Mouse (Mus musculus) C2C12 (cell line): ENCODE measurements at regions not wholly inside any gene's neighbourhood (a gene's known extent, or its start where the extent isn't known, plus 50 kb on each side); places are given as distances from the start of the nearest gene placed in this dataset.
A peak's percentile ranks its signal among the peaks of the same experiment; 100 is the strongest.

Experiments used
- H3K27me3 ChIP-seq: one replicate; pipeline ENCODE4 v1.6.1; 2011; ENCODE audit not compliant: control insufficient read depth, insufficient read depth, insufficient read length
- H3K36me3 ChIP-seq: one replicate; pipeline ENCODE4 v1.6.1; 2011; ENCODE audit not compliant: control insufficient read depth, insufficient read depth
- H3K4me3 ChIP-seq: one replicate; pipeline ENCODE4 v1.5.1; 2011; ENCODE audit warnings: mild to moderate bottlenecking, control low read depth; ENCODE audit not compliant: poor library complexity, insufficient read depth, severe bottlenecking
- H3K79me2 ChIP-seq: one replicate; pipeline ENCODE4 v1.6.1; 2011; ENCODE audit not compliant: control insufficient read depth, insufficient read depth
- H3K79me3 ChIP-seq: one replicate; pipeline ENCODE4 v1.6.1; 2011; ENCODE audit warnings: low read depth, control low read depth
- H3ac ChIP-seq: one replicate; pipeline ENCODE3; 2011; ENCODE audit warnings: low read depth; ENCODE audit not compliant: control insufficient read depth, insufficient read length
- CEBPB ChIP-seq: IDR thresholded peaks from one replicate; pipeline ENCODE4 v1.6.1; 2011; ENCODE audit warnings: low read depth, mild to moderate bottlenecking, control low read depth, moderate library complexity
- CTCF ChIP-seq: IDR thresholded peaks from one replicate; pipeline ENCODE4 v1.5.1; 2011; ENCODE audit not compliant: control insufficient read depth, insufficient read depth, insufficient read length
- FOSL1 ChIP-seq: IDR thresholded peaks from one replicate; pipeline ENCODE4 v1.8.0; 2011; ENCODE audit warnings: mild to moderate bottlenecking, low read length; ENCODE audit not compliant: poor library complexity, insufficient read depth, severe bottlenecking
- MAX ChIP-seq: IDR thresholded peaks from one replicate; pipeline ENCODE4 v1.6.1; 2011; ENCODE audit warnings: mild to moderate bottlenecking, control low read depth
- MYOD1 ChIP-seq: IDR thresholded peaks from one replicate; pipeline ENCODE4 v1.6.1; 2011; ENCODE audit warnings: low read depth; ENCODE audit not compliant: control insufficient read depth, insufficient read length
- MYOG ChIP-seq: IDR thresholded peaks from one replicate; pipeline ENCODE4 v1.6.1; 2011; ENCODE audit not compliant: control insufficient read depth, insufficient read length; ENCODE audit errors: extremely low read depth
- USF1 ChIP-seq: IDR thresholded peaks from one replicate; pipeline ENCODE4 v1.6.1; 2011; ENCODE audit warnings: low read depth, mild to moderate bottlenecking, control low read depth, moderate library complexity

GRCm38 (mm10) chr5:45266914-45267313 is 183.1 kb downstream of the Qdpr start:
- H3K4me3 ChIP-seq: no peak overlapping the region
- H3K27me3 ChIP-seq: no peaks in the 10 kb centered on the region
- no peaks in the 10 kb centered on the region for H3K79me3 ChIP-seq
- TF ChIP-seq MYOG (no peak), MAX (no peak)
- H3K79me2 ChIP-seq: no peaks in the 10 kb centered on the region
- no peak overlapping the region for H3ac ChIP-seq
- H3K36me3 ChIP-seq: no peaks in the 10 kb centered on the region

- Histone ChIP-seq H3K27me3 (no peaks in the 10 kb centered on the region), H3ac (no peak overlapping the region), H3K36me3 (no peaks in the 10 kb centered on the region), H3K4me3 (no peak overlapping the region), H3K79me2 (no peaks in the 10 kb centered on the region), H3K79me3 (no peaks in the 10 kb centered on the region)
- TF ChIP-seq CEBPB: peak; percentile 37
- no peak for TF ChIP-seq MYOG
- TF ChIP-seq MYOD1: no peak
These were observed 191.6 kb downstream of the Qdpr start for GRCm38 (mm10) chr5:45258486-45258885.

DNA sequence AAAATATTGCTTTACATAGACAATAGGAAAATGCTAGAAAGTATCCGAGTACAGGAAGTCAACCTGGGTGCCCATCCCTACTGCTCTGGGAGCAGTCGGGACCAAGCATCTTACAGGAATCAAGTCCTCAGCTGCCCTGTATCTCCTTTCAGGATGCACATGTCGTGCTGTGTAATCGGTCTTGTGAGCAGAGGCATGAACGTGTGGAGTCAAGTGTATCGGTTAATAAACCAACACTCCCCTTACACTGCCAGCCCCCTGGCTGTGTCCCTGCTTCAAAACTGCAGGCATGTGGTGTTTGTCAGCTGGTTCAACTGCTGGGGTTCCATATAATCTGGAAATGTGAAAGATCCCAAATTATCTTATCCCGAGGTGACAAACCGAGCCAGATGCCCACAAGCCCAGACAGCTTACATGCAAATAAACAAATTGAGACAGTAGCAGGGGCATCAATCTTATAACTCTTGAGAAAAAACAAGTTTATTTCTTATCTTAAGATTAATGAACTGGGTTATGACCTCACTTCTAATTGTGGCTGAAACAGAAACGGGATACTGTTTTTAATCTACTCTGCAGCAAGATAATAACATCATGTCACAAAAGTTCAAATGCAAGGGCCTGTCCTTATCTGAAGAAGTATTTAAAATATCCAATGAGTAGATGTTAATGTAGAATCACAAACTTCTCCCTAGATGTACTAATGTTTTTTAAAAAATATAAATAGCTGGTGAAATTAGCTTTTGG is 193.6 kb downstream of the Qdpr start:
- H3K4me3 ChIP-seq: no peak overlapping the region
- no peaks in the 10 kb centered on the region for H3K79me3 ChIP-seq
- no peaks in the 10 kb centered on the region for H3K27me3 ChIP-seq
- no peaks in the 10 kb centered on the region for H3K79me2 ChIP-seq
- TF ChIP-seq CEBPB: no peak
- TF ChIP-seq MYOG: no peak
- TF ChIP-seq USF1: no peak
- no peak for TF ChIP-seq MYOD1
- TF ChIP-seq FOSL1: no peak
- TF ChIP-seq CTCF: no peak
- no peak for TF ChIP-seq MAX
- no peaks in the 10 kb centered on the region for H3K36me3 ChIP-seq
- no peak overlapping the region for H3ac ChIP-seq

DNA sequence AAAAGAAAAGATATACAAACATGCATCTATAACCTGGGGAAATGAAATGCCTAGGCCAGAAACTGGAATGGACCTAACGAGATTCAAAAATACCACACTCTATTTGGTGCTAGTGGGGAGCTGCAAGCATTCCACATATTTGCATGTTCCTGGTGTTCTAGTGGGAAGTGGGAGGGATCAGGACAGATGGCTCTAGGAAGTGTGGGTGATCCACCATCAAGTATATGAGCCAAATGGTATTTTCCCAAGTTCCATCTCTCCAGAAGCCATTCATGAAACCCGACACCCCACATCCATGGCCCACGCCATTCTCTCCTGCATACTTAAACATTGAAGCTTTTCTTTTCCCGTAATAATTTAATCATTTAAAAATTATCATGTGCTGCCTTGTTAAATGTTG is 218.2 kb downstream of the Qdpr start:
- no peaks in the 10 kb centered on the region for H3K79me2 ChIP-seq
- H3K79me3 ChIP-seq: no peaks in the 10 kb centered on the region
- H3K4me3 ChIP-seq: no peak overlapping the region
- no peaks in the 10 kb centered on the region for H3K27me3 ChIP-seq
- TF ChIP-seq MYOG: no peak
- TF ChIP-seq MAX: no peak
- no peak for TF ChIP-seq MYOD1
- TF ChIP-seq FOSL1: no peak
- no peak for TF ChIP-seq CEBPB
- TF ChIP-seq CTCF: no peak
- TF ChIP-seq USF1: no peak
- H3ac ChIP-seq: no peak overlapping the region
- no peaks in the 10 kb centered on the region for H3K36me3 ChIP-seq

GRCm38 (mm10) chr5:45230097-45230496 is 219.9 kb downstream of the Qdpr start:
- H3K36me3 ChIP-seq: no peaks in the 10 kb centered on the region
- H3K4me3 ChIP-seq: no peak overlapping the region
- TF ChIP-seq USF1: no peak
- no peak for TF ChIP-seq CEBPB
- TF ChIP-seq MYOD1: no peak
- no peak for TF ChIP-seq CTCF
- TF ChIP-seq MYOG: no peak
- no peak for TF ChIP-seq FOSL1
- no peak for TF ChIP-seq MAX

GRCm38 (mm10) chr5:45229477-45229876 is 220.6 kb downstream of the Qdpr start:
- H3K79me2 ChIP-seq: no peaks in the 10 kb centered on the region
- no peaks in the 10 kb centered on the region for H3K27me3 ChIP-seq
- H3ac ChIP-seq: no peak overlapping the region
- TF ChIP-seq MYOD1 (peak; percentile 80), FOSL1 (no peak)
- no peaks in the 10 kb centered on the region for H3K36me3 ChIP-seq
- H3K79me3 ChIP-seq: no peaks in the 10 kb centered on the region
- no peak overlapping the region for H3K4me3 ChIP-seq

More at GRCm38 (mm10) chr5:45230097-45230496, 219.9 kb downstream of the Qdpr start:
- no peaks in the 10 kb centered on the region for H3K27me3 ChIP-seq
- H3ac ChIP-seq: no peak overlapping the region
- H3K79me3 ChIP-seq: no peaks in the 10 kb centered on the region
- no peaks in the 10 kb centered on the region for H3K79me2 ChIP-seq
